Mouse (Mus musculus) splenic B cell, adult 2 months (primary cell): Measurements from ENCODE around the gene B3gnt3.

ENCODE experiments used
- DNase-seq: peaks from one replicate; pipeline ENCODE4 v3.0.0-alpha.2; 2011; ENCODE audit warnings: low read depth, low spot score
- H3K27me3 ChIP-seq: 2 replicates; pipeline ENCODE4 v1.6.1; 2012; ENCODE audit warnings: mild to moderate bottlenecking, low read length, moderate library complexity, mixed read lengths; ENCODE audit not compliant: control insufficient read depth, poor library complexity, insufficient read depth, severe bottlenecking
- H3K36me3 ChIP-seq: 2 replicates; pipeline ENCODE4 v1.6.1; 2012; ENCODE audit warnings: mild to moderate bottlenecking, low read length, moderate library complexity, mixed read lengths; ENCODE audit not compliant: control insufficient read depth, poor library complexity, insufficient read depth, severe bottlenecking

B3gnt3 gene

GRCm38 (mm10) chr8:71678216-71678615 lies 23.4 kb downstream of the B3gnt3 start:
- Histone ChIP-seq H3K27me3 (no peaks in the 10 kb centered on the region), H3K36me3 (peaks cover 12% of the 10 kb centered on the region; the same call in 1 of the 2 replicates)
- no peak for DNase-seq

- H3K36me3 ChIP-seq = peaks cover 8% of the 10 kb centered on the region; the same call in 1 of the 2 replicates
- DNase-seq = no peak
- no peaks in the 10 kb centered on the region for H3K27me3 ChIP-seq
Observed at GRCm38 (mm10) chr8:71677555-71677954, 24.0 kb downstream of the B3gnt3 start.

GRCm38 (mm10) chr8:71676803-71677202 lies 24.8 kb downstream of the B3gnt3 start:
- no peaks in the 10 kb centered on the region for H3K27me3 ChIP-seq
- H3K36me3 ChIP-seq = peaks cover 8% of the 10 kb centered on the region; the same call in 1 of the 2 replicates
- DNase-seq = no peak

- Histone ChIP-seq H3K36me3 (peaks cover 6% of the 10 kb centered on the region; the same call in 1 of the 2 replicates), H3K27me3 (no peaks in the 10 kb centered on the region)
- DNase-seq = peak; percentile 86
Observed at GRCm38 (mm10) chr8:71676020-71676741, 25.4 kb downstream of the B3gnt3 start, which contains the start of gene Jak3. Gene Jak3 (plus strand): TSS chr8:71676296.

GRCm38 (mm10) chr8:71675456-71676019 lies 26.1 kb downstream of the B3gnt3 start:
- Histone ChIP-seq H3K36me3 (peaks cover 5% of the 10 kb centered on the region; the same call in 1 of the 2 replicates), H3K27me3 (no peaks in the 10 kb centered on the region)
- no peak for DNase-seq

- Histone ChIP-seq H3K36me3 (no peaks in the 10 kb centered on the region), H3K27me3 (no peaks in the 10 kb centered on the region)
- DNase-seq = no peak
Observed at GRCm38 (mm10) chr8:71674071-71674470, 27.5 kb downstream of the B3gnt3 start.

GRCm38 (mm10) chr8:71672168-71672735 lies 29.3 kb downstream of the B3gnt3 start:
- Histone ChIP-seq H3K27me3 (no peaks in the 10 kb centered on the region), H3K36me3 (no peaks in the 10 kb centered on the region)
- no peak for DNase-seq

GRCm38 (mm10) chr8:71671549-71671965 lies 30.0 kb downstream of the B3gnt3 start, which contains the start of gene Unc13a:
Gene Unc13a (minus strand): TSS chr8:71671757.
- Histone ChIP-seq H3K27me3 (no peaks in the 10 kb centered on the region), H3K36me3 (no peaks in the 10 kb centered on the region)
- DNase-seq = peak; percentile 93

GRCm38 (mm10) chr8:71670621-71671548 lies 30.7 kb downstream of the B3gnt3 start:
- Histone ChIP-seq H3K36me3 (no peaks in the 10 kb centered on the region), H3K27me3 (no peaks in the 10 kb centered on the region)
- peak; percentile 59 for DNase-seq

GRCm38 (mm10) chr8:71670198-71670597 lies 31.4 kb downstream of the B3gnt3 start:
- no peaks in the 10 kb centered on the region for H3K36me3 ChIP-seq
- DNase-seq = no peak
- no peaks in the 10 kb centered on the region for H3K27me3 ChIP-seq

GRCm38 (mm10) chr8:71668220-71668975 lies 33.2 kb downstream of the B3gnt3 start:
- Histone ChIP-seq H3K36me3 (no peaks in the 10 kb centered on the region), H3K27me3 (no peaks in the 10 kb centered on the region)
- peak; percentile 80 for DNase-seq

GRCm38 (mm10) chr8:71667256-71667655 lies 34.3 kb downstream of the B3gnt3 start:
- Histone ChIP-seq H3K27me3 (no peaks in the 10 kb centered on the region), H3K36me3 (no peaks in the 10 kb centered on the region)
- DNase-seq = no peak

- Histone ChIP-seq H3K36me3 (no peaks in the 10 kb centered on the region), H3K27me3 (no peaks in the 10 kb centered on the region)
- no peak for DNase-seq
Observed at GRCm38 (mm10) chr8:71666855-71667254, 34.7 kb downstream of the B3gnt3 start.
